Mouse (Mus musculus): ENCODE results near the gene Gypa. TPM values are rescaled to one million over a fixed set of nuclear protein-coding genes. Genes with fewer than 3 reads are reported as not detected.

The Gypa gene
- polyA plus RNA-seq, 1 experiment from 2014 or later = 15.2 TPM

DNA sequence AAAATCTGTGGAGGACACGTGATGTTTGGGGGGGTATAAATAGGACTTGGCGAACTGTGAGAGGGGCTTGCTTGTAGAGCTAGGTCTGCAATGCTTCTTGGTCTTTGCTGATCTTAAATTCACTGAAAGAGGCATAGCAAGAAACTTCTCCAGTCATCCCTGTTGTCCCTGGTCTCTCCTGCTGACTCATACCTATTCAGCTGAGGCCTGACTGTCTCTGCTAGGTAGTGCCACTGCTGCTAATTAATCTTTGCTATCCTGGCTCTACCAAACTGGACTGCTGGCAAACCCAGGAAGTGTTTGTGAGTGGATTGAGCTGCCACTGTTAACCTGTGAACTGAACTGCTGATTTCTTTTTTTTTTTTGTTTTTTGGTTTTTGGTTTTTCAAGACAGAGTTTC is 61.4 kb downstream of the Gypa start:
- H3K36me3 ChIP-seq (replicated peaks; ENCODE audit: control insufficient read depth, insufficient read depth, low read depth, low read length) = no peaks in the 10 kb centered on the region
- H3K9me3 ChIP-seq (replicated peaks; ENCODE audit: control insufficient read depth, low read length) = no peaks in the 10 kb centered on the region
- no peak overlapping the region for H3K4me2 ChIP-seq (ENCODE audit: low read depth, low read length)
- H3K4me1 ChIP-seq (ENCODE audit: control insufficient read depth, insufficient read depth, low read length) = no peaks in the 10 kb centered on the region
- DNase-seq (ENCODE audit: low spot score) = no peak
- no peak overlapping the region for H3K4me3 ChIP-seq (ENCODE audit: low read depth, low read length)
- WGBS = 91% methylated on average over 2 of the region's 2 CpGs
- H3K27ac ChIP-seq (replicated peaks; ENCODE audit: low read depth, low read length) = no peak overlapping the region
- H3K9ac ChIP-seq (replicated peaks; ENCODE audit: low read length) = no peak overlapping the region
- no peak for ATAC-seq (replicated peaks; ENCODE audit: insufficient number of reproducible peaks, low FRiP score, low TSS enrichment, low read depth)
- H3K27me3 ChIP-seq (ENCODE audit: control insufficient read depth, insufficient read depth, low read length) = no peaks in the 10 kb centered on the region

Other genes starting within 250 kb of the Gypa start
- 0.03 TPM in 1 of 2 replicates, not detected in the other for gene Frem3, start 117.3 kb downstream of the Gypa start, polyA plus RNA-seq (2014; fragmentation: Nextera tagmentation; extraction: Ambion mirVana)
- 138 and 161 TPM in 2 replicates for gene Smarca5, start 245.7 kb downstream of the Gypa start, polyA plus RNA-seq (2014; fragmentation: Nextera tagmentation; extraction: Ambion mirVana)

Data from embryonic facial prominence, embryonic 11.5 days (tissue).